Mouse (Mus musculus) v-Abl transformed pro-B cells (cell line): ENCODE data around the gene Cyth2.

Experiments used
- in situ Hi-C, 2 experiments: fragments of 400-800 bp; cut with MboI; formaldehyde crosslinking; loops; one replicate each; pipeline ENCODE4 v1.15.1; 2025; ENCODE audit not compliant: unreplicated experiment in 2 of 2

Cyth2 gene

DNA sequence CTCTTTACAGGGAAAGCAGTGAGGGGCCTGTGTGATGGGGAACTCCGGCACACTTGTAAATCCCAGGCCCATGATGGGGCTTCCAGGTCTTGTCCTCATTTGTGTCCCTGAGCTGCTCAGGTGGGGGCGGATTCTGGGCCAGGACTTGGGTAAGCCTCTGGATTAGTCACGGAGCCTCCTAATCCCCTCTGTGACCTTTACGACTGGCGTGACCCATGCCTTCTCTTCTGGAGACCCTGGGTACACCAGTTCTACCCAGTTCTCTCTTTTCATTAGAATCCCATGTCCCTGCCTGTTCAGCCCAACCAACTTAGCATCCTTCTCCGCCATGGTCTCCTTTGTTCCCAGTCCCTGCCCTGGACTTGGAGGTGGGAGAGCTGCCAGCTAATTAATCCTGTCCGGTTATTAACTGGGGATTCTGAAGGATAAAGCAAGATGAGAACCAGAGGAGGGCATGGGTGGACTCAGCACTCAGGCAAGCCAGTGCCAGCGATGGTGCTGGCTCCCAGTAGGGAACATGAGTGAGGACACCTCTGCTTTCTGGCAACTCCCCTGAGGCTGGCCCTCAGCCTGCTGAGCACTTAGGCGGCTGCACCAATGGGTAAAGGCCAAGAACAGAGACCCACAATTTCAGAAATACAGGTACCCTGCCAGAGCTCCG is 1.1 kb upstream of the Cyth2 start:
- in situ Hi-C loops, result no loop called here

DNA sequence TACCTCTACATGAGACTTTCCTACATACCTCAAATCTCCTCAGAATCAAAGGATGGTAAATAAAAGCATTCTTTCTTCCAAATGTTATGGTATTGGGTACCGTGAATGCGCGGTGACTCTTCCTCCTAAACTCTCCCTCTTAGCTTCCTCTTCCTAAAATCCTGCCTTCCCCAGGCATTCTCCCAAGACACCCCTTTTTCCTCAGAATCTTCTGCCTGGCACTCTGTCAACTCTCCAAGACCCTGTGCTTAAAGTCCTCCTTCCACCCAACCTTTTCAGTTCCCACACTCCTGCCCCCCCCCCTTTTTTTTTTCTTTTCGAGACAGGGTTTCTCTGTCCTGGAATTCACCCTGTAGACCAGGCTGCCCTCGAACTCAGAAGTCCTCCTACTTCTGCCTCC is 460 bp upstream of the Cyth2 start:
- in situ Hi-C loops, result no loop called here

DNA sequence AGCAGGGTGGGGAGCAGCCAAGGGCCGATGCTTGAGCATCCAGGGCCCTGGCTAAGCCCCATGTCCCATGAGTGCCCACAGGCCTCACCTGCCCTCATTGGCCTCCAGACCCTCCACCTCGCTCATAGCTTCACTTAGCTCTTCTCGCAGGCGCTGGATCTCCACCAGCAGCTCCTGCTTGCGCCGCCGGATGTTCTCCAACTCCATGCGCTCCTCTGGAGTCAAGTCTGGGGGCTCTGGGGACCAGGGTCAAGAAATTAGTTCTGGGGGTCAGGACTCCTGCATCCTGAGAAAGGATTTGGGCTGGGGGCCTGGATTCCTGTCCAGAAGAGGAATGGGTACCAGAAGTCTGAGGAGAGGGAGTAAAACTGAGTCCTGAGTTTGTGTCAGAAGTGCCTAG is 1.5 kb downstream of the Cyth2 start:
- in situ Hi-C loops, result no loop called here

DNA sequence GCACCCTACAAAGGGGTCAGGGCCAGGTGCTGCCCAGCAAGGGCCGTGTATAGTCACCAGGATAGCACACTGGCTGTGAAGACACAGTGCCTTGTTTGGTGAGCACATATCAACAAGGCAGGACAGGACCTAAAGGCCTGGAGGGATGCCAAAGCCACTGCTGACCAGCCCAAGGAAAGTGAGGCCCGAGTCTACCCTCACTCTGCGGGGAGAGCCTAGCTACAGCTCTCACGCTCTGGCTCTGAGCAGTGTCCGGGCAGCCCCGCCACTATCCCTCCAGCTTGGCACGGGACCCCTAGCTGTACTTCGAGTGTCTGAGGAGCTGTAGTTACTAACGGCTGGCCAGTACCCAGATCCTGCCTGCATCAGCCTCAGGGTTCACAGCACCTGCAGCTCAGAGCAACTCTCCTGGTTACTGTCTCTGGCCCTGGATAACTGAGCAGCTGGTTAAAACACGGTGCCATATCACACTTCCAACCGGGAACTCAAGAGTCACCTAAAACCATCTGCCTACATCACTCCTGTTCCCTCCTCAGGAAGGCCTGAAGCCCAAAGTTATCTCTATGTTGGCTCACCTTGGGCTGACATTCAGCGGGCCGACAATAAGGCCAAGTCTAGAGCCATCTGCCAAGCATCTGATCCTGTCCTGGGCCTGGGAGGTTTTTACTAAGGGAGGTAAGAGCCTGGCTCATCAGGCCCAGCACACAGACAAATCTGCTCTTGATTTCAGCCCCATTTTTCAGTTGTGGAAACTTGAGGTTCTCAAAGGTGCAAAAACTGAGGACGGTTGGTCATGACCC is 4.9 kb downstream of the Cyth2 start:
- in situ Hi-C loops, result loop anchor here in 1 of 2 experiments (10.0 kb wide), 1 partner anchor 125 kb away; no protein-coding TSS in a partner anchor

DNA sequence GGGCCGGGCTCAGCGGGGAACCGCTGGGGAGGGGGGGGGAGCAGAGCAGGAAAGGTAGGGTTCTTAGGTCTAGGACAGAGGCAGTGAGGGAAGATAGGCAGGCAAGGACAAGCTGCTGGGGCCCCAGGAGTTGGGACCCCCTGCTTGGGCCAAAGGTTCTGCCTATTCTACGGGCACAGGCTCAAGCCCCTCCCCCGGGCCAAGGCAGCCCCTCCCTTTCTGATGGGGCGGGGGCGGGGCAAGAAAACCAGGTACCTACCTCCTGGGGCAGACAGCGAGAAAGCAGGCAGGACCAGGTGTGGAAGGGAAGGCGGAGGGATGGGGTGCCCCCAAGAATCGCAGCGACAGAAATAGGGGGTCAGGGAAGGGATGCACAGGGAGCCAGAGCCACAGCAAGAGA is 5.9 kb downstream of the Cyth2 start:
- in situ Hi-C loops, result loop anchor here in 1 of 2 experiments (10.0 kb wide), 1 partner anchor 126 kb away; no protein-coding TSS in a partner anchor

DNA sequence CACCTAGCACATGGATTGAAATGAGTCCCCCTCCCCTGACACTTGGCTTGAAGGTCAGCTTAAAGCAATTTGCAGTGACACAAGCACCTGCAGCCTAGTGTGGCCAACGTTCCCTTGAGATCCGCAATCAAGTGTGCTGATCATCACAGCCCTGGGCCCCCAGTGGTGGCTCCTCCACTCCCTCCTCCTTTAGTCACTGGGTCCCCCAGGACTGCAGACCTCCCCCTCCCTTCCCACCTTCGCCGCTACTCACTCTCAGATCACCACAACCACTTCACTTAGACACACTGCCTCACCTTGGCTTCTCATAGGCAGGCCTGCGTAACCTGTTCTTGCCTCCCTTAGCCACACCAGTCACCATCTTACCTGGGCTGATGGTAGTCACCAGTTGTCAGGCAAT is 8.4 kb downstream of the Cyth2 start:
- in situ Hi-C loops, result loop anchor here in 1 of 2 experiments (10.0 kb wide), 1 partner anchor 129 kb away; no protein-coding TSS in a partner anchor

DNA sequence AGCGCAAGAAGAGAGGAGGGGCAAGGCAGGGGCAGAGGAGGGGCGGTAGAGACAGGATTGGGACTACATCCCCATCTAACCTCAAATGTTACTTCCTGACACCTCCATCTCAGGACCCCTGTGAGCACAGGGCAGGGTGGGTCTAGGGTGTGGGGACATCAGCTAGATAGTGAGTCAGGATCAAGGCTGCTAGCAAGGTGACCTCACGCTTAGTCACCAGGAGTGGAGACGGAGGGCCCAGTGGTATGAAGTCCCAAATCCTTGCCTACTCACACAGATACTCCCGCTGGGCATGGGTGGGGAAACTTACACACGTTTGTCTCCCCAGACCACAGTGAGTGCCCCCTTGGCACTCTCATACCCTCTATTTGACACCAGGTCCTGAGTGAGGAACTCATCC is 11.8 kb downstream of the Cyth2 start:
- in situ Hi-C loops, result loop anchor here (5.0 to 10.0 kb wide), 2 partner anchors 65 to 132 kb away; no protein-coding TSS in a partner anchor

DNA sequence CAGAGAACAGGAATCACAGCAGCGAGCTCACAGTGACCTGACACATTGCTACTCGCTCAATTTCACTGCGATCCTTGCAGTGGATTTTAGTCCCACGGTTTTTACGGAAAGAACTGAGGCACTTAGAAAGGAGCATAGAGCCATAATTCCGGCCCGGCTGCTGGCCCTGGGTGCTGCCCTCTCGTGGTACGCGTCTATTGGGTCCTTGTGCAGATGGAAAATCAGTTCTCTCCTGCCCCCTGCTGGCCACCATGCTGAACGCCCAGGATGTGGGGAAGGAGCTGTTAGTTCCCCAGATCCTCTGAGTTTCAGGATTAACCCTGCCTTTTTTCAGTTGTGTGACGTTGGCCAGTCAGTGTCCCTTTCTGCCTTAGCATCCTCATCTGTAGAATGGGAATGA is 13.0 kb downstream of the Cyth2 start:
- in situ Hi-C loops, result loop anchor here (5.0 to 10.0 kb wide), 2 partner anchors 64 to 133 kb away; no protein-coding TSS in a partner anchor

DNA sequence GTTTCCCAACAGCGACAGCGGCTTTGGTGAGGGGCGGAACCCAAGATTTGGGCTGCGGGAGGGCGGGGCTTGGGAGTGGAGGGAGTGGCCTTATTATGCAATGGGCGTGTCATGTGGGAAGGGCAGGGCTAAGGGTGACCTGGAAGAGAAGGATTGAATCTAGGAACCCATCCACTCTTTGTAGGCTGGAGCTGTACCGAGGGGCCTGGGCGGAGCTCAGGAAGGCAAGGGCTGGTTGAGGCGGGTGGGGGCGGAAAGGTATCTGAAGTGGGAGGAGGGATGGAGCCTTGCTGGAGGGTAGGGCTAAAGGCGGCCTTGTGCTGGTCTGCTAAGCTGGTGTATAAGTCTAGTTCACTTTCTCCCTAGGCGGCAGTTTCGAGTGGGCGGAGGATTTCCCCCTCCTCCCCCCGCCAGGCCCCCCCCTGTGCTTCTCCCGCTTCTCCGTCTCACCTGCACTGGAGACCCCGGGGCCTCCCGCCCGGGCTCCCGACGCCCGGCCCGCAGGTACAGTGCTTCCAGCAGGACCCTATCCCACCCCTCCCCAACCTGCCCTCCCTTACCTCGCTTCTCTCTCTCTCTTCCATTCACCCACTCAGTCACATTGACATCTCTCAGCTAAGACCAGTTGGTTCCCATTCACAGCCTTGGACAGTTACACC is 13.7 kb downstream of the Cyth2 start:
- in situ Hi-C loops, result loop anchor here (5.0 to 10.0 kb wide), 2 partner anchors 63 to 134 kb away; no protein-coding TSS in a partner anchor

DNA sequence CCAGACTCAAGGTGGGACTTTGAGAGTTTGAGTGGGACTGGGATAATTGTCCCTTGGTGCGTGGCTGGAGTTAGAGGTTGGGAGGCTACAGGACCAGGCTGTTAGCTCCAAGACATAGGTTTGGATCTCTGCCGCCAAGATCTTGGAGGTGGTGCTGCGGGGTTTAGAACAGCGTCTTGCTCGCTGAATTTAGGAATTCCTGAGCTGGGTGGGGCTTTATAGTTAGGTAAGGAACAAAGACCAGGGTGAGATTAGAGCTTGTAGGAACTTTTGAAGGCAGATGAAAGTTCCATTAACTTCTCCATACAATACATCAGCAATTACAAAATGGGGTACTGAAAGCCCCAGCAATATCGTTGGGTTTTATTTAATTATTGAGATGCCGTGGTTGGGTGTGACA is 14.4 kb downstream of the Cyth2 start:
- in situ Hi-C loops, result loop anchor here (5.0 to 10.0 kb wide), 2 partner anchors 63 to 135 kb away; no protein-coding TSS in a partner anchor

DNA sequence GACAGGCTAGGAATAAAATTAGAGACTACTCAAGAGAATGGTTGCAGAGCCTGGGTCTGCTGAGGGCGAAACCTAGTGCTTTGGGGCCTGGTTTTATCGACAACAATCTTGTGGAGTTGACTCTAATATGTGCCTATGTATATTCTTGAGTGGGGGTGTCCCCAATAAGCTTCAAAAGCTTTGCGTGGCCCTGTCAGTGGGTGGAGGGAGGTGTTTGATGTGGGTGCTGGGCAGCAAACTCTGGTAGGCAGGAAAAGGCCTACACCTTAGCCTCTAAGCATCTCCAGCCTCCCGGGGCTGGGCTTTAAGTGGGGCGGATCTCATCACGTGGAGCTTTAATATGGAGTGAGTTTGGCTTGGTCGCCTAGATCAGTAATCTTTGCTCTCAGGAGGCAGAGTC is 15.4 kb downstream of the Cyth2 start:
- in situ Hi-C loops, result no loop called here

DNA sequence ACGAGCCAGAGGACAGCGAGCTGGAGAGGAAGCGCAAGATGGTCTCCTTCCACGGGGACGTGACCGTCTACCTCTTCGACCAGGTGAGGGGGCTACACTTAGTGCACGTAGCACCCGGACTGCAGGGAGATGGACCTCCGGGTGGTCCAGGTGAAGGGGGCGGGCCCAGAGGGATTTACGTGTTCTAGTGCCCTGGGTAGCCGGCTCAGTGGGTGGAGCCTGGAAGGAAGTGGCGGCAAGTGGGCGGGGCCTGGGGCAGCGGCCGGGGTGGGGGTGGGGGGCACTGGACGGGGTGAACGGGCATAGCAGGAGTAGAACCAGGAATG is 15.9 kb downstream of the Cyth2 start:
- in situ Hi-C loops, result no loop called here

DNA sequence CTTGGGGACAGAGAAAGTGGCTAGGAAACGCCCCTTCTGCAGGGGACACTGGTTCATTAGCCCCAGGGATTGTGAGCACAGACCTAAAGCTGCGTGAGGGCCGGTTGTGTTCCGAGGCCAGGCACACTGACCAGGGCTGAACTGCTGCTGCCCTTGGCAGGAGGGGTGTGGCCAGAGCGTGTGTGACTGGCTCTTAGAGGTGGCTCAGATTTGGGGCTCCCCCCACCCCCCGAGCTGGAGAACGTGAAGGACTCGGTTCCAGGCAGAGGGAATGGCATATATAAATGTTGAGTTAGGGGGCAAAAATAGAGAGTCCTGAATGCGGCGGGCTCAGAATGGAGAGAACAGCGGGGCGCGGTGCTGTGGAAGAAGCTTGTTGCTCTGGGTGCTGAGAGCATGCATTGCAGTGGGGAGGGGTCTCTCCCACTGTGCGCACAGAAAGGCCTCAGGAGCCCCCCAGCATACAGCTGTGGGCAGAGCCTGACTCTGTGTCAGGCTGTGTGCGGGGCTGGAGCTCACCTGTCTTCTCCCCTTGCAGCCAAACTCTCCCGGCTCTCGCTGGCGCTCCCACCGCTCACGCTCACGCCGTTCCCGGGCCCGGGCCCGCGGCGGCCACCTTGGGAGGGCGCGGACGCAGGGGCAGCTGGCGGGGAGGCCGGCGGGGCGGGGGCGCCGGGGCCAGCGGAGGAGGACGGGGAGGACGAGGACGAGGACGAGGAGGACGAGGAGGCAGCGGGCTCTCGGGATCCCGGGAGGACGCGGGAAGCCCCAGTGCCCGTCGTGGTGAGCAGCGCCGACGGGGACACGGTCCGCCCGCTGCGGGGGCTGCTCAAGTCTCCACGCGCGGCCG is 16.5 kb downstream of the Cyth2 start:
- in situ Hi-C loops, result no loop called here

DNA sequence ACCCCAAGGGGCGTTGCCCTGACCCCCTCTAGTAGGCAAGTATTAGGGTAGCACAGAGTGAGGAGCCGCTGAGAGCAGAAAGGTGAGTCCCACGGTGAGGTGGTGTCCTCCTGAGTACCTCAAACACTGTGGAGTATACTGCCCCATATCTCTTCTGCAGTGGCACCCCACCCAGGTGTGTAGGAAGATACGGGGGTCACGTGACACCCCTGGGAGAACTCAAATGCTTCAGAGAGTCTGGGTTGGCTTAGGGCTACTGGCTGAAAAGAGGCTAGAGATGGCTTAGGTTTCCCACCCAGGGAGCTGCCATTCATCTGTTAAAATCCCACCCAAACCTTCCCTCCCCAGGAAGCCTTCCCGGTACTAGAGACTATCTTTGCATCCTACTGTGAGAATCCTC is 17.4 kb downstream of the Cyth2 start:
- in situ Hi-C loops, result no loop called here

DNA sequence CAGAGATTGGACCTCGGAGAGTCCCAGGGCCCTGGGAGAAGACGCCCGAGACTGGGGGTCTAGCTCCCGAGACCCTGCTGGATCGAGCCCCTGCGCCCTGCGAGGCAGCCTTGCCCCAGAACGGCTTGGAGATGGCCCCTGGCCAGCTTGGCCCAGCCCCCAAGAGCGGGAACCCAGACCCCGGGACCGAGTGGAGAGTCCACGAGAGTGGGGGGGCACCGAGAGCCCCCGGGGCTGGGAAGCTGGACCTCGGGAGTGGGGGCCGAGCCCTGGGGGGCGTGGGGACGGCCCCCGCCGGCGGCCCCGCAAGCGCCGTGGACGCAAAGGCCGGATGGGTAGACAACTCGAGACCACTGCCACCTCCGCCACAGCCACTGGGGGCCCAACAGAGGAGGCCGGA is 19.4 kb downstream of the Cyth2 start:
- in situ Hi-C loops, result no loop called here

DNA sequence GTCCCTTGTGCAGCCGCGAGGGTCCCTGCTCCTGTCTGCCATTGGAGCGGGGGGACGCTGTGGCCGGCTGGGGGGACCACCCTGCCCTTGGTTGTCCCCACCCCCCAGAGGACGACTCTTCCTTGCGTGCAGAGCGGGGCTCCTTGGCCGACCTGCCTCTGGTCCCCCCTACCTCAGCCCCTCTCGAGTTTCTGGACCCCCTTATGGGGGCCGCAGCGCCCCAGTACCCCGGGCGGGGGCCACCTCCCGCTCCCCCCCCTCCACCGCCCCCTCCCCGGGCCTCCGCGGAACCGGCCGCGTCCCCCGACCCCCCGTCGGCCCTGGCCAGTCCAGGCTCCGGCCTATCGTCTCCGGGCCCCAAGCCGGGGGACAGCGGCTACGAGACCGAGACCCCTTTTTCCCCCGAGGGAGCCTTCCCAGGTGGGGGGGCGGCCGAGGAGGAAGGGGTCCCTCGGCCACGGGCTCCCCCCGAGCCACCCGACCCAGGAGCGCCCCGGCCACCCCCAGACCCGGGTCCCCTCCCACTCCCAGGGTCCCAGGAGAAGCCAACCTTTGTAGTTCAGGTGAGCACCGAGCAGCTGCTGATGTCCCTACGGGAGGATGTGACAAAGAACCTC is 20.3 kb downstream of the Cyth2 start:
- in situ Hi-C loops, result no loop called here

DNA sequence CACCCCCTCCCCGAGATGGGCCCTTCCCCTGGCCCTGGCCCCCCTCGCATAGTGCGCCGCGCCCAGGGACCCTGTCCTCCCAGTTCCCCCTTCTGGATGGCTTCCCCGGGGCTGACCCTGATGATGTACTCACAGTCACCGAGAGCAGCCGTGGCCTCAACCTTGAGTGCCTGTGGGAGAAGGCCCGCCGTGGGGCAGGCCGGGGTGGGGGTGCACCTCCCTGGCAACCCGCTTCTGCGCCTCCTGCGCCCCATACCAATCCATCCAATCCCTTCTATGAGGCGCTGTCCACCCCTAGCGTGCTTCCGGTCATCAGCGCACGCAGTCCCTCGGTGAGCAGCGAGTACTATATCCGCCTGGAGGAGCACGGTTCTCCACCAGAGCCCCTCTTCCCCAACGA is 21.1 kb downstream of the Cyth2 start:
- in situ Hi-C loops, result no loop called here

DNA sequence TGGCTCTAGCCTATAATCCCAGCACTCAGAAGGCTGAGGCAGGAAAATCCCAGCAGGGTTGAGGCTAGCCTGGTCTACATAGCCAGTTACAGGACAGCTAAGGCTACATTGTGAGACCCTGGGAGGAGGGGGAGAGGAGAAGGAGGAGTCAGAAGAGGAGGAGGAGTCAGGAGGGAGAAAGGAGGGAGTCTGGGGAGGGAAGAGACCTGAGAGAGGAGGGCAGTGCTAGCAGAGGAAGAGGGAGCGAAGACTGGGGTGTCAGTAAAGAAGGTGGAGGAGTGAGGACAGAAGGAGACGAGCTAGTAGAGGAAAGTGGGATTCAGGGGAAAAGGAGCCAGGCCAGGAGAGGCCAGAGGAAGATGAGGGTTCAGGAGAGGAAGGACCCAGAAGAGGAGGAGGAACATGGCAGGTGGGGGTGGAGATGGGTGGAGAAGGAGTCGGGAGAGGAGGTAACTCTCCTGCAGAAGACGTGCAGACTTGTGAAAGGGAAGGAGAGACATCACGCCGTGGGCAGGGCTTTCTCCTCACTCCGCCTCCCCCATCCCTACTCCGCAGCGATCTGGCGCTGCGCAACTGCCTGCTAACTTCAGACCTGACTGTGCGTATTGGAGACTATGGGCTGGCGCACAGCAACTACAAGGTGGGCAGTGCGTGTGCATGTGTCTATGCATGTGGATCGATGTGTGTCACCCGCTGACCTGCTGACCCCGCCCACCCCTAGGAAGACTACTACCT is 22.5 kb downstream of the Cyth2 start:
- in situ Hi-C loops, result no loop called here

DNA sequence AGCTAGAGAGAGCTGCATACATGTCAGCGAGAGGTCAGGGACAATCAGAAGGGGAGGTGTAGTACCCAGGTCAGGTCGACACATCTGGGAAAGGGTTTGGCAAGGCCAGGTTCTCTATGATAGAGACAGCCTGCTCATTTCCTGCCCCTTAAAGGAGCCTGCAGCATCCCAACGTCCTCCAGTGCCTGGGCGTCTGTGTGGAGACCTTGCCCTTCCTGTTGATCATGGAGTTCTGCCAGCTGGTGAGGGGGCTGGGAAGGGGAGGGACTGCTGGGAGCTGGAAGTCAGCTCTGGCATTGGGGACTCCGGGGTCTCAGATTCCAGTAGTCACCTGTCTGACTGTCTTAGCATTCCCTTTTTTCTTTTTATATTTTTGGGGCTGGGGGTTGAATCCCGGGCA is 23.7 kb downstream of the Cyth2 start:
- in situ Hi-C loops, result no loop called here
